Mouse (Mus musculus) left cerebral cortex, adult 2 months (tissue): ENCODE results near the gene Fkbp1b. TPM values are rescaled to one million over a fixed set of nuclear protein-coding genes. Genes with fewer than 3 reads are reported as not detected.
A peak's percentile ranks its signal among the peaks of the same experiment; 100 is the strongest.

ENCODE experiments used
- DNase-seq, 2 experiments: peaks; one replicate each; pipeline ENCODE4 v3.0.0; 2021 to 2022; ENCODE audit warnings: low spot score in 2 of 2, mixed read lengths in 1 of 2; ENCODE audit errors: extremely low spot score in 1 of 2
- H3K27ac ChIP-seq: fragments of 200-600 bp; 2 replicates; pipeline ENCODE4 v1.8.1; 2022
- H3K4me3 ChIP-seq: fragments of 200-600 bp; 2 replicates; pipeline ENCODE4 v1.8.1; 2022
- CTCF ChIP-seq: fragments of 200-600 bp; IDR thresholded peaks from 2 replicates; pipeline ENCODE4 v1.8.1; 2022; ENCODE audit warnings: antibody characterized with exemption, mild to moderate bottlenecking, moderate library complexity
- intact Hi-C: fragments of 180-260 bp; cut with DNase I; formaldehyde crosslinking; loops from one replicate; pipeline ENCODE4 v1.15.1; 2025
- total RNA-seq, 2 experiments: library from RNA; stranded (reverse); gene quantifications; 2 replicates each; pipeline ENCODE4 v1.2.3; 2021

Fkbp1b gene
- total RNA-seq, 2 experiments from 2014 or later = 43.7 to 48.3 TPM

GRCm38 (mm10) chr12:4872983-4873477 lies 31.6 kb upstream of the Fkbp1b start:
- intact Hi-C loops = no loop called here
- Histone ChIP-seq H3K27ac (no peak overlapping the region), H3K4me3 (no peak overlapping the region)
- DNase-seq = no peak
- no peak for TF ChIP-seq CTCF

GRCm38 (mm10) chr12:4872273-4872672 lies 30.9 kb upstream of the Fkbp1b start:
- no peak; the same call in 1 of the 2 replicates for TF ChIP-seq CTCF
- intact Hi-C loops = no loop called here
- no peak overlapping the region for H3K27ac ChIP-seq
- no peak overlapping the region for H3K4me3 ChIP-seq
- DNase-seq = no peak

- intact Hi-C loops = no loop called here
- Histone ChIP-seq H3K4me3 (no peak overlapping the region), H3K27ac (no peak overlapping the region)
- DNase-seq = no peak
- TF ChIP-seq CTCF = no peak
These were observed 29.9 kb upstream of the Fkbp1b start for GRCm38 (mm10) chr12:4871260-4871659.

GRCm38 (mm10) chr12:4868924-4869323 lies 27.5 kb upstream of the Fkbp1b start:
- intact Hi-C loops = no loop called here
- DNase-seq = no peak
- TF ChIP-seq CTCF = no peak
- Histone ChIP-seq H3K27ac (no peak overlapping the region), H3K4me3 (no peak overlapping the region)

GRCm38 (mm10) chr12:4864338-4864690 lies 22.9 kb upstream of the Fkbp1b start:
- no peak overlapping the region for H3K4me3 ChIP-seq

GRCm38 (mm10) chr12:4863654-4864337 lies 22.4 kb upstream of the Fkbp1b start:
- DNase-seq = no peak
- Histone ChIP-seq H3K4me3 (no peak overlapping the region), H3K27ac (peak overlapping the region; percentile 15; the same call in 1 of the 2 replicates)
- intact Hi-C loops = no loop called here
- no peak for TF ChIP-seq CTCF

More at GRCm38 (mm10) chr12:4864338-4864690, 22.9 kb upstream of the Fkbp1b start:
- peak; percentile 38 for DNase-seq
- intact Hi-C loops = no loop called here
- no peak for TF ChIP-seq CTCF
- H3K27ac ChIP-seq = peak overlapping the region; percentile 36

GRCm38 (mm10) chr12:4862672-4863071 lies 21.3 kb upstream of the Fkbp1b start:
- TF ChIP-seq CTCF = peak; percentile 30
- H3K27ac ChIP-seq = no peak overlapping the region
- intact Hi-C loops = no loop called here
- DNase-seq = no peak
- H3K4me3 ChIP-seq = no peak overlapping the region

GRCm38 (mm10) chr12:4859241-4859914 lies 18.0 kb upstream of the Fkbp1b start:
- Histone ChIP-seq H3K4me3 (no peak overlapping the region), H3K27ac (no peak overlapping the region)
- TF ChIP-seq CTCF = no peak
- no peak for DNase-seq
- intact Hi-C loops = loop anchor here (5.0 kb wide), 1 partner anchor 113 kb away; no protein-coding TSS in a partner anchor

- TF ChIP-seq CTCF = peak; percentile 35
- no peak for DNase-seq
- intact Hi-C loops = loop anchor here (5.0 kb wide), 1 partner anchor 115 kb away; no protein-coding TSS in a partner anchor
- no peak overlapping the region for H3K27ac ChIP-seq
- H3K4me3 ChIP-seq = no peak overlapping the region
These were observed 15.4 kb upstream of the Fkbp1b start for GRCm38 (mm10) chr12:4856834-4857233.

GRCm38 (mm10) chr12:4856160-4856559 lies 14.8 kb upstream of the Fkbp1b start:
- Histone ChIP-seq H3K4me3 (no peak overlapping the region), H3K27ac (no peak overlapping the region)
- intact Hi-C loops = loop anchor here (5.0 kb wide), 1 partner anchor 116 kb away; no protein-coding TSS in a partner anchor
- TF ChIP-seq CTCF = peak; percentile 42
- DNase-seq = no peak

- TF ChIP-seq CTCF = no peak
- intact Hi-C loops = loop anchor here (2.0 to 5.0 kb wide), 2 partner anchors 64 to 75 kb away; partner anchors contain the start of genes Fam228b, Pfn4 and Ubxn2a
- no peak for DNase-seq
- Histone ChIP-seq H3K27ac (peak overlapping the region; percentile 50; the same call in 1 of the 2 replicates), H3K4me3 (peak overlapping the region; percentile 65)
These were observed 2.4 kb upstream of the Fkbp1b start for GRCm38 (mm10) chr12:4843741-4844140.
